Mouse (Mus musculus): ENCODE data around the gene Hps1. TPM values are rescaled to one million over a fixed set of nuclear protein-coding genes. Genes with fewer than 3 reads are reported as not detected.

Gene Hps1
- polyA plus RNA-seq, 1 experiment = 33.2 TPM

GRCm38 (mm10) chr19:42756671-42757070 lies 23.1 kb downstream of the Hps1 start:
- no peak for DNase-seq (ENCODE audit: extremely low spot score in 1 of 2, low spot score in 1 of 2)

DNA sequence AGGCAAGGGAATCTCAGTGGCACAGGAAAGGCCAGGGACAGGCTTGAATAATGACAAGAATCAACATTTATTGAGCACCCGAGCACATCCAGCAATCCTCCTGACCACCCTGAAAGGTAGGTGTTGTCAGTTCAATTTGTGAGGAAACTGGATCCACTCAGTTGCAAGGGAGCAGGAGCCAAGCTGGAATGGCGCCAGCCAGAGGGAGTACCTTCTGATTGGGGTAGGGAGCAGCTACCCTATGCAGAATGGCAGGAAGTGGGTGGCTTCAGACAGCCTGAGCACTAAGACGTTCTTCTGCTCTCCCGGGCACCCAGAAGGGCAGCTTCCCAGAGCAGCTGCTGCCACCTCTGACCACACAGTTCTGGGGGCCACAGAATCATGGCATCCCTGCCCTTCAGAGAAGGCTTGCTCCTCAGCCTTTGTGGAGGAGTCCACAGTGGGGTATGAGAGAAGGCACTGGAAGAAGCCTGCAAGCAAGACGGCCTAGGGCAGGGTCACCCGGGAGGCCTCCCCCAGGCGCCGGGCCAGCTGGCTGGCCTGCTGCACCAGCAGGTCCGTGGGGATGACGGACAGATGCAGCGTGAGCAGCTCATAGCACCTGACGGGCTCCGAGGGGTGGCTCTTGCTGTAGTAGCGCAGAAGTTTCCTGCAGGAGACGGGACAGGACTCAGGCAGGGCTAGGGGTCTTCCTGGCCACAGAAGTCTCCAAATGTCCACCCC lies 24.5 kb downstream of the Hps1 start:
- no peak for DNase-seq (ENCODE audit: extremely low spot score in 1 of 2, low spot score in 1 of 2)

DNA sequence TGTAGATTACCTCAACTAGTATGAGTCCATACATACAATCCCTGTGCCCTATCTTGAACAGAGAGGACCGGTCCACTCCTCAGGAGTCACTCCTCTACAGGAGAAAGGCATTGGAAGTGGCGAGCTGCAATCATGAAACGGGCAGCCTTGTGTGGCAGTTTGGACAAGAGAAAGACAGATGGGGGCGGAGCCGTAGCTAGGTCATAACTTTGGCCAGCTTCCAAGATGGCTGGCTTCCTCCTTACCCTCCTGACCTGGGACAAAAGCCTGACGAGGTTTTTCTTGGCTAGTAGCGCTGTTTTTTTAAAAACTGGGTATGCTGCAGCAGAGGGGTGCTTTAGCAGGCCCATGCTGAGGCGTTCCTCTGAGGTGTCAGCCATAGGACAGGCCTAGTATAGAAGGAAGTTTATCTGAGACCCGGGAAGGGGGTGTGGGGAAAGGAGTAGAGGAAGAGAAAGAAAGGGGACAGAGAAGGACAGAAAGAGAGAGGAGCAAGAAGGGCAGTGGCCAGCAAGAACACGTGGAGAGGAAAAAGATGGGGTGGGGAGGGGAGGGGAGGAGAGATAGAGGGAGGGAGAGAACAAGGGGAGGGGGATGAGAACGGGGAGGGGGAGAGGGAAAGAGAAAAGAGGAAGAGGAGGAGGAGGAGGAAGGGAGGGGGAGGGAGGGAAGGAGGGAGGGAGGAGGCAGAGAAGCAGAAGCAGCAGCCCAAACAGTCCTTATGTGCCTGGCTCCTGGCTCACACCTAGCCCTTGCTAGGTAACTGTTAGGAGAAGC lies 26.4 kb downstream of the Hps1 start:
- DNase-seq (ENCODE audit: extremely low spot score in 1 of 2, low spot score in 1 of 2) = peak in 1 of 2 experiments; percentile 37

GRCm38 (mm10) chr19:42752363-42752931 lies 27.3 kb downstream of the Hps1 start, which contains the start of gene Pyroxd2:
Pyroxd2 (minus strand) TSS chr19:42752775.
- DNase-seq (ENCODE audit: extremely low spot score in 1 of 2, low spot score in 1 of 2) = peak in 1 of 2 experiments; percentile 41

GRCm38 (mm10) chr19:42750196-42750595 lies 29.6 kb downstream of the Hps1 start:
- no peak for DNase-seq (ENCODE audit: extremely low spot score in 1 of 2, low spot score in 1 of 2)

GRCm38 (mm10) chr19:42746702-42747101 lies 33.1 kb downstream of the Hps1 start:
- no peak for DNase-seq (ENCODE audit: extremely low spot score in 1 of 2, low spot score in 1 of 2)

DNA sequence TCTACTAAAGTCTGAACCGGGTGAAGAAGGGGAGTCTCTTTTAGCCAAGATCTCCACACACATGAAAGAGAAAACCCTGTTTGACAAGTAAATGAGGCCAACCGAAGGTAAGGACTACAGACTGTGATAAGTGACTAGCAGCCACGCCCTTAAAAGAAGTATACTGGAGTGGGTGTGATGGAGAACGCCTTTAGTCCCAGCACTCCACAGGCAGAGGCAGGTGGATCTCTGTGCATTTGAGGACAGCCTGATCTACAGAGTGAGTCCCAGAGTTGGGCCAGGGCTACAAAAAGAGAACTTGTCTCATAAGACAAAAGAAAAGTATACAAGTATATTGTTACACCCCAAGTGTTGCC lies 33.9 kb downstream of the Hps1 start:
- no peak for DNase-seq (ENCODE audit: extremely low spot score in 1 of 2, low spot score in 1 of 2)

GRCm38 (mm10) chr19:42745084-42745868 lies 34.5 kb downstream of the Hps1 start:
- no peak for DNase-seq (ENCODE audit: extremely low spot score in 1 of 2, low spot score in 1 of 2)

GRCm38 (mm10) chr19:42744162-42744586 lies 35.6 kb downstream of the Hps1 start:
- DNase-seq (ENCODE audit: extremely low spot score in 1 of 2, low spot score in 1 of 2) = peak; percentile 14 to 79

- DNase-seq (ENCODE audit: extremely low spot score in 1 of 2, low spot score in 1 of 2) = no peak
Observed at GRCm38 (mm10) chr19:42743261-42743660, 36.5 kb downstream of the Hps1 start.

- DNase-seq (ENCODE audit: extremely low spot score in 1 of 2, low spot score in 1 of 2) = peak; percentile 26 to 57
Observed at GRCm38 (mm10) chr19:42741884-42742283, 37.9 kb downstream of the Hps1 start.

DNA sequence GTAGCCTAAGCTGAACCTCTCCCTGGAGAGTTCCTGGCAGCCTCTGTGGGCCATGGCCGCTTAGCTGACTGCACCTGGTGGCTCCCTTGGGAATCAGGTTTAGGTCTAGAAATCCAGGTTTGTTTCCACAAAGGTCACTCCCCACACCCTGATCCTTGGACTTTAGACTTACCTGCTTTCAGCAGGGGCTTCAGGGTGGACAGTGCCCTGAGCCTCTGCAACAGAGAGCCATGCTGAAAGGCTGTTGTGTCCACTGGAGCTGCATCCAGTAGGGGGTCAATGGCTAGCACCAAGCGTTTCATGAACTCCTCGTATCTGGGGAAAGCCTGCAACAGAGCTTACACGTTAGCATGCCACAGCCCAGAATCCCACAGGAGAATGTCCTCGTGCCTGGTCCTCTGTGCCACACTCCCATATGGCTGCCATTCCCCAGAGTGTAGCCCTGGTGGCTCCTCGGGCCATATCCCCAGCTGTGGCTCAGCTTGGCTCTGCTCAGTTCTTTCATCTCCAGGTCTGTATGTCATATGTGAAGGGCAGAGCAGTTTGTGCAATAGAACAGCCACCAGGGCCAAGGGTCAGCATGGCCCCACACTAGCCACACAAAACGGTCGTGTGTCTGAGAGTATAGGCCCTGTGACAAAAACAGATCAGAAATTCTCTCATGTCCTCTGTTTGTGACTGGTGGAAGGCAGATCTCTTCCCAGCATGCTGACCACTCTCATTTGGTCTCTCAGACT lies 39.4 kb downstream of the Hps1 start:
- DNase-seq (ENCODE audit: extremely low spot score in 1 of 2, low spot score in 1 of 2) = no peak

GRCm38 (mm10) chr19:42739734-42740133 lies 40.0 kb downstream of the Hps1 start:
- no peak for DNase-seq (ENCODE audit: extremely low spot score in 1 of 2, low spot score in 1 of 2)

DNA sequence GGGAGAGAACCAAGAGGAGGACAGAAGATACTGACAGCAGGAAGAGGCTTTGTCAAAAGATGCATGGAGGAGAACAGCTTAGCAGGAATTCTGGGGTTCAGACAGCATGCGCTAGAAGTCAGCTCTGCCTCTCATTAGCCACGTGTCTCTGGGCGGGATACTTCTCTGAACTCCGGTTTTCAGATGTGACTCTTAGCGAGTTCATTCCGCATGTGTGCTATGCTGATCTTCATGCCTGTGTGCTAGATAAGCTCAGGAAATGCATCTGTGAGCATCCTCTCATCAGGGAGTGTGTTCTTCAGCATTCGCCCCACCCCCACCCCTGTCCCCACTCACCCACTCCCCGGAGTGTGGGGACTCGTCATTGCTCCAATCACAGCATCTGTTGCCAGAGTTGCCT lies 42.0 kb downstream of the Hps1 start:
- DNase-seq (ENCODE audit: extremely low spot score in 1 of 2, low spot score in 1 of 2) = no peak

- no peak for DNase-seq (ENCODE audit: extremely low spot score in 1 of 2, low spot score in 1 of 2)
Observed at GRCm38 (mm10) chr19:42734982-42735381, 44.8 kb downstream of the Hps1 start.

- DNase-seq (ENCODE audit: extremely low spot score in 1 of 2, low spot score in 1 of 2) = no peak
Observed at GRCm38 (mm10) chr19:42727424-42727823, 52.4 kb downstream of the Hps1 start.

DNA sequence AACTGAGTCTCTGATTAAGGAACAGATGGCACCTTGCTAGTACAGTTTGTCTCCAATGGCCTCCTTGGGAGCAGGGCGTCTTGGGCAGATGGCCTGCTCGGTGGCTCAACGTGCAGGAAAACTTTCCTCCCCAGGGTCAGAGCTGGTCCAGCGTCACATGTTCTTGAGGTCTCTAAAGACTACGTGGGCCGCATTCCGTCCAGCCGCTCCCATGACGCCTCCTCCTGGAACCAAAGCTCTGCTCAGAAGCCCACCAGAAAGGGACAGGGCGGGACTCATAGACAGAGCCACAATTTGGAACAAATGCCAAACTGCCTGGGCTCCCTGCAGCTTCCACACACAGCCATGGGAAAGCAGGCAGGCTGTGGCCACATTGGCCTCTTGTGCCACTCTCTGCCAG lies 53.0 kb downstream of the Hps1 start:
- no peak for DNase-seq (ENCODE audit: extremely low spot score in 1 of 2, low spot score in 1 of 2)

DNA sequence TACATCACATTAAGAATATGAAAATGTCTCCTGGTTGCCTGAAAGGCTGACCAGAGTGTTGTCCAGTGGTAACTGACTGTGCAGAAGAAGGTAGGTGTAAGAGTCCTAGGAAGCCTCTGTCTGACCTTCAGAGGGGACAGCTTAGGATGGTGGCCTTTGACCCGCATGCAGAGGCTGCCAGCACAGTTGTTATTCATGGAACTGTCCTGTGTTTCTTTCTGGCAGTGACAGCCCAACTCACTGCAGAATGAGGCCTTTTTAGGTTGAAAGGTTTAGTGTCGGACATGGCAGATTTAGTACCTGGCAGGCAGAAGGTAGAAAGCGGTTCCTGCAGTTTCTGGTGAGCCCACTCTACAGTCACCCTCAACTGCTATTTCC lies 53.8 kb downstream of the Hps1 start:
- DNase-seq (ENCODE audit: extremely low spot score in 1 of 2, low spot score in 1 of 2) = no peak

DNA sequence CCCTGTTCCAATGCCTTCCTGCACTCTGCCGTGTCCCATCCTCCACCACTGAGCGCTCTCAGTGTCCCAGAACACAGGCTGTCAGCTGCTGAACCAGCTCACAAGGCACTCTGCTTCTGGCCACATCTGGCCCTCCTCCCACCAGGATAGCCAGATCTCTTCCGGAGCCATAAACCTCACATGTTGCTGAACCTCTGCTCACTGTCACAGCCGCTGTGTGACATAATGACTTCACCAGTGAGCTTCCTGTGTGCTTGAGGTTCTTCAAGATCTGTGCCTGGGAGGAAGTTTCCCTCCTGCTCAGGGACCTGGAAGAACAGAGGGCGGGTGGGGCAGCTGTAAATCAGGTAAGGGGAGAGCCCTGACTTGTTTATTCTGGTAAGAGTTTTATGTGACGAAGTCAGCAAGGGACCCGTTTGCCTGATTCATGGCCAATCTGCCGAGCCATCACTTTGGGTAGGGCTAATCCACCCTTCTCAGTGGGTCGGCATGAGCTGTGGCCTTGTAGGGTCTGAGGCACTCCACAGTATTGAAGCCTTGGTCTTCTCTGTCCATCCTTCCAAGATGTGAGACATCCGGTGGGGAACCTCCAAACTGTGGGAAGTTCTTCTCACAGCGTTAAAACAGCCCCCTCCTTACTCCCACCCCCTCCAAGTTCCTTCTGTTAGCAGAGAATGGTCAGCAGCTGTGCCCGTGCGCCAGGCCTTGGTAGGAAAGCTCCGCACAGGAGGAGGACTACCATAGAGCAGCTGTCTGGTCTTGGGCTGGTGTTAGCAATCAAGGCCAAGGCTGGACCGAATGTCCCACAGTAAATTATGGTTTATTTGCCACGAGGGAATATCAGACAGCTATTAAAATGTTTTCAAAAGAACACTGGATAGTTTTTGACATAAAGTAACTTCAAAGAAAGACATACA lies 54.5 kb downstream of the Hps1 start:
- DNase-seq (ENCODE audit: extremely low spot score in 1 of 2, low spot score in 1 of 2) = no peak

Measured in frontal cortex, adult 2 months (tissue).